Mouse (Mus musculus) hindbrain, embryonic 11.5 days (tissue): ENCODE measurements around the gene Fbxo39. TPM values are rescaled to one million over a fixed set of nuclear protein-coding genes. Genes with fewer than 3 reads are reported as not detected.

Experiments
- ATAC-seq: fragments of 200-750 bp; cut with Nextera tagmentation; 2 replicates; pipeline ENCODE4 v1.8.0; 2017; ENCODE audit warnings: mild to moderate bottlenecking, moderate TSS enrichment, moderate library complexity; ENCODE audit not compliant: low FRiP score
- DNase-seq: peaks from one replicate; pipeline ENCODE4 v3.0.0-alpha.2; 2015; ENCODE audit warnings: low spot score
- H3K27ac ChIP-seq: fragments of 300-500 bp; sonication (generic); 2 replicates; pipeline ENCODE4 v1.5.1; 2014; ENCODE audit warnings: mild to moderate bottlenecking, low read depth, low read length
- H3K27me3 ChIP-seq: fragments of 300-500 bp; sonication (generic); 2 replicates; pipeline ENCODE4 v1.6.1; 2014; ENCODE audit warnings: mild to moderate bottlenecking, low read length, moderate library complexity, mixed read lengths; ENCODE audit not compliant: control insufficient read depth, insufficient read depth
- H3K36me3 ChIP-seq: fragments of 300-500 bp; sonication (generic); 2 replicates; pipeline ENCODE4 v1.6.1; 2014; ENCODE audit warnings: mild to moderate bottlenecking, low read length, moderate library complexity, mixed read lengths; ENCODE audit not compliant: control insufficient read depth, insufficient read depth
- H3K4me1 ChIP-seq: fragments of 300-500 bp; sonication (generic); replicated peaks from 2 replicates; pipeline ENCODE4 v1.6.1; 2014; ENCODE audit warnings: low read length, mixed read lengths; ENCODE audit not compliant: control insufficient read depth, insufficient read depth
- H3K4me2 ChIP-seq: fragments of 300-500 bp; sonication (generic); replicated peaks from 2 replicates; pipeline ENCODE4 v1.6.1; 2014; ENCODE audit warnings: mild to moderate bottlenecking, low read depth, low read length
- H3K4me3 ChIP-seq: fragments of 300-500 bp; sonication (generic); 2 replicates; pipeline ENCODE4 v1.5.1; 2014; ENCODE audit warnings: low read depth, low read length
- H3K9ac ChIP-seq: fragments of 300-500 bp; sonication (generic); 2 replicates; pipeline ENCODE4 v1.6.1; 2014; ENCODE audit warnings: low read depth, low read length
- H3K9me3 ChIP-seq: fragments of 300-500 bp; sonication (generic); 2 replicates; pipeline ENCODE4 v1.6.1; 2016; ENCODE audit warnings: low read length; ENCODE audit not compliant: control insufficient read depth
- WGBS: fragments of 180-500 bp; shearing (Covaris S2); extraction: QIAGEN DNeasy Blood & Tissue Kit; methylation state at CpG from one replicate; pipeline ENCODE4 v1.1.7; 2014; 5-methylcytosine and 5-hydroxymethylcytosine counted together
- polyA plus RNA-seq: library from polyadenylated mRNA; unstranded; fragments of >200 nt; fragmentation: Nextera tagmentation; extraction: Ambion mirVana; gene quantifications from 2 replicates; pipeline ENCODE4 v1.2.1, GENCODE M21; 2014

The Fbxo39 gene
- polyA plus RNA-seq, 1 experiment from 2014 or later = not detected

DNA sequence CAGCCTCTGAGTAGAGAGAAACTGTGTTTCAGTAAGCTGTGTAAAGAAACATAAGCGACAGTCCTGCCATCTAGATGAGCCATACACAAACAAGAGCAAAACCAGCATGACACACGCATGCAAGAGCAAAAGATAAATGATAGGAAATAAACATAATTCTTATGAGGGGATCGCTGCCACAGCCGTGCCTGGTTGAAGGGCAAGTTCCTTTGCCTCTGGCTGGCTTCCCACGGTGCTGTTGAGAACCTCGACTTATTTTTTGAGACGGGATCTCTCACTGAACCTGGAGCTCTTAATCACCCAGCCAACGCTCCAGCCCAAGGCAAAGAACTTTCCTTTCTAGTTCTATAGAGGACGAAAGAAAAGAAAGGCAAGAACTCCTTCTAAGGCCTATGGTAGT, 51.9 kb downstream of the Fbxo39 start:
- Histone ChIP-seq H3K36me3 (no peaks in the 10 kb centered on the region), H3K9ac (no peak overlapping the region), H3K27me3 (no peaks in the 10 kb centered on the region), H3K4me2 (no peak overlapping the region), H3K27ac (no peak overlapping the region), H3K4me3 (no peak overlapping the region), H3K4me1 (no peaks in the 10 kb centered on the region), H3K9me3 (no peaks in the 10 kb centered on the region)
- ATAC-seq (no peak), DNase-seq (no peak)
- 87% methylated on average over 9 of the region's 9 CpGs for WGBS

DNA sequence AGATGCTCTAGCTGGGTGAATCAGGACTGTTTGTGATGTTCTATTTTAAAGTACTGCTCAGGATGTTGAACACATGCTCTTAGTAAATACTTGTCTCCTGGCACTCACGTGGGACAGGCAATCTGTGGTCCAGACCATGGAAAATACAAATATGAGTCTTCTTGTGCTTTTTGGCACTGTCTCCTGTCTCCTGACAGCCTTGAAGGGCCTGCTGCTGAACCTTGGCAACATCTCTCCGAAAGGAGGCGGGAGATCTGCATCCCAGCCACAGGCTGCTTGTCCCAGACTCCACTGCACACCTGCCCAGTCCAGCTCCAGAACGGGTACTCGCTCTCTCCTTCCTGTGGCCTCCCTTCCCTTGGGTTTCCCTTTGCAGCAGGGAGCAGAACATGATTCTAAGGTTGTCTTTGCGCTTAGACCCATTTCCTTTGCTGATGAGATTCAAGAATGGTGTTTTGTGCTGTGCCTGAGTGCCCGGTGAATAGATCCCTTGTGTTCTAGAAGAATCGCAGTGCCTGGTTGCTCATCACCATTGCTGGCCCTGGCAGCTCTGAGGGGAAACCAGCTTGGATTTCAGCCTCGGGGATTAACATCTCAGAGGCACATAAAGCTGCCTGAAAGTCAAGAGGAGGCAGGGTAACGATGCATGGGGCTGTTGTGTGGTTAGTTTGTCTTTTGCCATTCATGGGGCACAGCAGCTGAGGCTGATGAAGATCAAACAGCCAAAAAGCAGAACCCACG, 53.9 kb downstream of the Fbxo39 start:
- 71% methylated on average over 11 of the region's 11 CpGs for WGBS
- DNase-seq = no peak
- H3K36me3 ChIP-seq = no peaks in the 10 kb centered on the region

More for the DNA sequence above, 53.9 kb downstream of the Fbxo39 start:
- Histone ChIP-seq H3K4me3 (no peak overlapping the region), H3K4me1 (no peaks in the 10 kb centered on the region), H3K9ac (no peak overlapping the region), H3K27me3 (no peaks in the 10 kb centered on the region), H3K27ac (no peak overlapping the region), H3K4me2 (no peak overlapping the region), H3K9me3 (no peaks in the 10 kb centered on the region)
- no peak for ATAC-seq

Other genes starting within 250 kb of the Fbxo39 start
- gene Pitpnm3, start 178.7 kb upstream of the Fbxo39 start, polyA plus RNA-seq = 0.45 and 0.48 TPM in 2 replicates
- 0.11 TPM in 1 of 2 replicates, not detected in the other for gene Gm43951, start 107.6 kb upstream of the Fbxo39 start, polyA plus RNA-seq
- 15.6 and 17.8 TPM in 2 replicates for gene 4933427D14Rik, start 107.0 kb upstream of the Fbxo39 start, polyA plus RNA-seq
- 169 and 181 TPM in 2 replicates for gene Txndc17, start 106.9 kb upstream of the Fbxo39 start, polyA plus RNA-seq
- gene Med31, start 98.9 kb upstream of the Fbxo39 start, polyA plus RNA-seq = 58.8 and 61.7 TPM in 2 replicates
- gene Slc13a5, start 47.2 kb upstream of the Fbxo39 start, polyA plus RNA-seq = 0.29 and 0.32 TPM in 2 replicates
- gene Xaf1, start 12.8 kb upstream of the Fbxo39 start, polyA plus RNA-seq = 0.98 and 1.3 TPM in 2 replicates
- 8.7 and 8.9 TPM in 2 replicates for gene Tekt1, start 48.0 kb downstream of the Fbxo39 start, polyA plus RNA-seq
- gene Smtnl2, start 97.3 kb downstream of the Fbxo39 start, polyA plus RNA-seq = 4.7 and 8.7 TPM in 2 replicates
- not detected in 2 replicates for gene Ggt6, start 121.1 kb downstream of the Fbxo39 start, polyA plus RNA-seq
- 112 and 145 TPM in 2 replicates for gene Mybbp1a, start 126.9 kb downstream of the Fbxo39 start, polyA plus RNA-seq
- 5.3 and 6.2 TPM in 2 replicates for gene Spns2, start 175.5 kb downstream of the Fbxo39 start, polyA plus RNA-seq
- not detected in 2 replicates for gene Spns3, start 236.1 kb downstream of the Fbxo39 start, polyA plus RNA-seq